Mouse (Mus musculus) forebrain, embryonic 14.5 days (tissue): ENCODE results near the gene Fam173b. TPM values are rescaled to one million over a fixed set of nuclear protein-coding genes. Genes with fewer than 3 reads are reported as not detected.

ENCODE experiments used
- ATAC-seq: fragments of 200-750 bp; cut with Nextera tagmentation; 2 replicates; pipeline ENCODE4 v1.8.0; 2017; ENCODE audit warnings: mild to moderate bottlenecking, moderate library complexity
- DNase-seq: peaks from one replicate; pipeline ENCODE4 v3.0.0-alpha.2; 2015; ENCODE audit warnings: low spot score
- H3K27ac ChIP-seq: fragments of 300-500 bp; sonication (generic); 2 replicates; pipeline ENCODE4 v1.5.1; 2014; ENCODE audit warnings: low read depth, mild to moderate bottlenecking, control low read depth, low read length, moderate library complexity
- H3K27me3 ChIP-seq: fragments of 300-500 bp; sonication (generic); replicated peaks from 2 replicates; pipeline ENCODE4 v1.6.1; 2014; ENCODE audit warnings: low read length, control low read depth, mixed read lengths; ENCODE audit not compliant: control insufficient read depth, insufficient read depth
- H3K36me3 ChIP-seq: fragments of 300-500 bp; sonication (generic); 2 replicates; pipeline ENCODE4 v1.6.1; 2014; ENCODE audit warnings: low read length, control low read depth; ENCODE audit not compliant: control insufficient read depth, insufficient read depth
- H3K4me1 ChIP-seq: fragments of 300-500 bp; sonication (generic); 2 replicates; pipeline ENCODE4 v1.6.1; 2014; ENCODE audit warnings: antibody characterized with exemption, low read length, control low read depth; ENCODE audit not compliant: control insufficient read depth, insufficient read depth
- H3K4me2 ChIP-seq: fragments of 300-500 bp; sonication (generic); 2 replicates; pipeline ENCODE4 v1.6.1; 2014; ENCODE audit warnings: mild to moderate bottlenecking, control low read depth, low read length
- H3K4me3 ChIP-seq: fragments of 300-500 bp; sonication (generic); 2 replicates; pipeline ENCODE4 v1.5.1; 2014; ENCODE audit warnings: low read depth, low read length, control low read depth
- H3K9ac ChIP-seq: fragments of 300-500 bp; sonication (generic); 2 replicates; pipeline ENCODE4 v1.6.1; 2014; ENCODE audit warnings: mild to moderate bottlenecking, low read length, control low read depth, moderate library complexity
- H3K9me3 ChIP-seq: fragments of 300-500 bp; sonication (generic); replicated peaks from 2 replicates; pipeline ENCODE4 v1.6.1; 2016; ENCODE audit warnings: low read length, control low read depth, mixed read lengths; ENCODE audit not compliant: control insufficient read depth
- WGBS: fragments of 180-500 bp; shearing (Covaris S2); extraction: QIAGEN DNeasy Blood & Tissue Kit; methylation state at CpG from one replicate; pipeline ENCODE4 v1.1.7; 2014; 5-methylcytosine and 5-hydroxymethylcytosine counted together
- polyA plus RNA-seq: library from polyadenylated mRNA; unstranded; fragments of >200 nt; fragmentation: Nextera tagmentation; extraction: Ambion mirVana; gene quantifications from 2 replicates; pipeline ENCODE4 v1.2.1, GENCODE M21; 2014

Gene Fam173b
- polyA plus RNA-seq, 1 experiment from 2014 or later, result 13.3 TPM

DNA sequence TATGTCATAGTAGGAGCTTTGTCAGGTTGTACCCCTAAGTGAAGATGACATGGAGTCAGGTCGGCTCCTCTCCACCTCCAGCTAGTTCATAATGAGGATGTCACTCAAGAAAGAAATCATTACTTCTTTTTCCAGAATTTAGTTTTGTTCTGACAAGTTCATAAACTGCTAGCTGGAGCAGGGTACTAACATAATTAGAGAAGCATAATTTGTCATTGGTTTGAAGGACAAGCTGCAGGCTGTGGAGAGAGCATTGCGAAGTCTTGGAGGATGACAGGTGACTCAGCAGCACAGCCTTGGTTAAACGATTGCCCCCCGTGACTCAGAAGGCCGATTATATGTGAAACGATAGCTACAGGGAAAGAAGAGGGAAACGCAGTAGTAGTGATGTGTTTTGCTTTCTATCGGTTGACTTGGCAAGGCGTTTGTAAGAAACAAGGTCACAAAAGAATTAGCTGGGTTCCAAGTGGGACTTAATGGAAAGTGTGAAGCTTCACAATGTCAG lies 34.5 kb downstream of the Fam173b start:
- Histone ChIP-seq H3K36me3 (no peaks in the 10 kb centered on the region), H3K4me1 (no peaks in the 10 kb centered on the region), H3K4me2 (no peak overlapping the region), H3K9me3 (peaks cover 5% of the 10 kb centered on the region; the same call in 1 of the 2 replicates), H3K9ac (no peak overlapping the region), H3K27ac (no peak overlapping the region), H3K27me3 (no peaks in the 10 kb centered on the region), H3K4me3 (no peak overlapping the region)
- WGBS, result 88% methylated on average over 9 of the region's 9 CpGs
- no peak for ATAC-seq
- DNase-seq, result no peak

DNA sequence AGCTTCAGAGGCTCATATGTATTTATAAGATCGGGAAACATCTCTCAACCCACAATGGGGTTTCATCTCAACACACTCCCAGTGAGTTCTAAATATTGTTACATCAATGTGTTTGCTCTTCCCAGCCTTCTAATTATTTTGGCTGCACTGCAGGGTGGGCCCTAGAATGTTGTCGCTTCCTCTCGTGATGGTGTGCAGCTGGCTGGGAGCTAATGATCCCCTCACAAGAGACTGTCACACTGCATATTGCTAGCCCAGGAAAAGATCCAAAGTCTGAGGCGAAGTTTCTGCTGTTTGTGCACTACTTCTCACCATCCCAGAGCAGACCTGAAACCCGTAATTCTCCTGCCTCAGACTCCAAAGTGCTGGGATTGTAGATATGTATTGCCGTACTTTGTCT lies 45.6 kb downstream of the Fam173b start:
- H3K9ac ChIP-seq, result no peak overlapping the region
- ATAC-seq, result no peak
- H3K4me2 ChIP-seq, result no peak overlapping the region
- H3K27ac ChIP-seq, result no peak overlapping the region
- H3K4me3 ChIP-seq, result no peak overlapping the region
- 85% methylated on average over 6 of the region's 6 CpGs for WGBS
- H3K9me3 ChIP-seq, result no peaks in the 10 kb centered on the region
- no peaks in the 10 kb centered on the region for H3K36me3 ChIP-seq
- H3K27me3 ChIP-seq, result no peaks in the 10 kb centered on the region
- no peaks in the 10 kb centered on the region for H3K4me1 ChIP-seq
- no peak for DNase-seq

DNA sequence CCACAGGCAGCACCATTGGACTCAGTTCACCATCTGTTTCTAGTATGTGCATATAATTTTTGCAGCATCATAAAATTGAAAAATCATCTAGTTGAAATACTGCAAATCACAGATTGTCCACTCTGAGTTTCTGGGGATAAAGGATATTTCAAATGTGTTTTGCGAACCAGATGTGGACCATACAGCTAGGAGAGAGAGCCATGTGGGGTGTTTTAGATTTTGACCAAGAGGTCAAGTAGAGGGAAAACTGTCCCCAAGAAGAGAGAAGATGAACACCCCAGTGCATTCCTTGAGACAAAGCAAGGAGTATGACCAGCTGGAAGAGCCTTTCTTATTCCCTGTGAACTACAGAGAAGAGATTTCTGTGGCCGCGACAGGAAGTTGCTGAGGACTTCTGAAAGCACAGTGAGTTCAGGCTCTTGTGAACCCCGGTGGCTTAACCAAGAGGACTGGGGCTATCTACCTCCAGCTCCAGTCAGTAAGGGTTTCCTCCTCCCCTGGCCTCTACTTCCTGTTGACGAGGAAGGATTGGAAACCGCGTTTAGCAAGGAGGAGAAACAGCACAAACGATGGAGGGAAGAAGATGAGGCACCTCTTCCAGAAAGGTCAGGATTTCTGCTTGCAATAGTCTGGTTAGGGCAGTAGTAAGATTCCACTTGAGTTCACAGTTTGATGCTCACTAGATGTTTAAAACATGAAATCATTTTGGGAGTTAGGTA lies 46.4 kb downstream of the Fam173b start:
- H3K27ac ChIP-seq, result no peak overlapping the region
- H3K4me1 ChIP-seq, result no peaks in the 10 kb centered on the region
- H3K4me3 ChIP-seq, result no peak overlapping the region
- H3K36me3 ChIP-seq, result no peaks in the 10 kb centered on the region
- 88% methylated on average over 8 of the region's 8 CpGs for WGBS
- ATAC-seq (no peak), DNase-seq (no peak)
- no peaks in the 10 kb centered on the region for H3K9me3 ChIP-seq
- H3K9ac ChIP-seq, result no peak overlapping the region
- H3K27me3 ChIP-seq, result no peaks in the 10 kb centered on the region
- H3K4me2 ChIP-seq, result no peak overlapping the region

DNA sequence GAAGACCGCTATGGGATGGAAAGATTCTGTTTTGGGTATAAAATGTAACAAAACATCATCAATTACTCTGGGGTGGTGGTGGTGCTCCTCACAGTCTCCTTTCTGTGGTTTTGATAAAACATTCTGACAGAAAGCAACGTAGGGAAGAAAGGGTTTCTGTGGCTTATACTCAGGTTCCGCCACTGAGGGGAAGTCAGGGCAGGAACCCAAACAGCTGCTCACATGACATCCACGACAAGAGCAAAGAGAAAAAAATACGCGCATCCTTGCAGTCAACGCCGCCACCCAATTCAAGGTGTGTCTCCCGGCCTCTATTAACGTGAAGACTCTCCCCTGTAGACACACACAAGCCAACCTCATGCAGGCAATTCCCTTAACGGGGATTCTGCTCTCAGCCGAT lies 48.0 kb downstream of the Fam173b start:
- DNase-seq (no peak), ATAC-seq (no peak)
- Histone ChIP-seq H3K9ac (no peak overlapping the region), H3K36me3 (no peaks in the 10 kb centered on the region), H3K9me3 (no peaks in the 10 kb centered on the region), H3K4me1 (no peaks in the 10 kb centered on the region), H3K4me3 (no peak overlapping the region), H3K27ac (no peak overlapping the region), H3K4me2 (no peak overlapping the region), H3K27me3 (no peaks in the 10 kb centered on the region)
- 96% methylated on average over 12 of the region's 12 CpGs for WGBS

DNA sequence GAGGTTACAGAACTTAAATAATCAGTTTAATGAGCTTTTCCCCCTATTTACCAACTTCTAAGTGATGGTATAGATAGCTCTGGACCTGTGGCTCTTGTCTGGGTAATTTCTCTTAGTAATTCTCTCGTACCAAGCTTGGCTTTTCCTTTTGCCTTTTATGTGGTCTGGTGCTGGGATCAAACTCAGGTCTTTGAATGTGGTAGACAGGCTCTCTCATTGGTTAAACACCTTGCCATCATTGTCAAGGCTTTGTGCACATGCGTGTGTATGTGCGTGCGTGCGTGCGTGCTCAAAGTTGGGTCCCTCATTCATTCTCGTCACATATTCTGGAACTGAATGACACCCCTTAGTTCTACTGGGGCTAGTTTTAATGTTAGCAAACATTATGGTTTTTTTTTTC lies 49.2 kb downstream of the Fam173b start:
- Histone ChIP-seq H3K27me3 (no peaks in the 10 kb centered on the region), H3K27ac (no peak overlapping the region), H3K9me3 (no peaks in the 10 kb centered on the region), H3K4me3 (no peak overlapping the region), H3K36me3 (no peaks in the 10 kb centered on the region), H3K4me1 (no peaks in the 10 kb centered on the region), H3K9ac (no peak overlapping the region), H3K4me2 (no peak overlapping the region)
- ATAC-seq (no peak), DNase-seq (no peak)
- WGBS, result 92% methylated on average over 7 of the region's 7 CpGs

DNA sequence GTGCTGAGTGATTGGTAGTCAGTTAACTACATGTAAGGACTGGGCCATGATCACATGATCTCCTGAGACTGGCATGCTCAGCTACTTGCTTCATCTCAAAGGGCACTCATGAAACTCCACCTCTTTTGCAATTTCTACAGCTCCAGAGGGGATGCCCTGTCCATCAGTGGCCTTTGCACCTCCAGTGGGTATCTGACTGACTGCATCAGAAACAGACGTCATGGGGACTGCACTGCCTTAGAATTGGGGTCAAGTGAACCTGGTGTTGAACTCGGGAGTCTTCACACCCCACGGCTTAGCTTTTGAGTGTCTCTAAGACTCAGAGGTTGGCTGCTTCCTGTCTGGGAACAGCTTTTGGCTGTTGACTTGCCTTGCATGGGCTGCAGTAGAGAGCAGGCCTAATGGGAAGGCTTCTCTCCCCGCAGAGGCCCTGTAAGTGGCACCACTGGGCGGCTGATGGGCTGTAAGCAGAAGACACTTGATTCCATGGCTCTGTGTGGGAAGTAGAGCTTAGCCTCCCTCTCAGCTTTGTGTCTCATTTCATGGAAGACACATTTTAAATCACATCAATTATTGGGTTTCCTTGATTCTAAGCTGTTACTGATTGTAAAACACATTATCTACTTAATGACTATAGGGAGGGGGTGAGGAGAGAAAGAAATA lies 58.6 kb downstream of the Fam173b start:
- ATAC-seq (no peak), DNase-seq (no peak)
- H3K27ac ChIP-seq, result no peak overlapping the region
- H3K4me2 ChIP-seq, result no peak overlapping the region
- H3K4me3 ChIP-seq, result no peak overlapping the region
- WGBS, result 84% methylated on average over 5 of the region's 5 CpGs
- no peaks in the 10 kb centered on the region for H3K9me3 ChIP-seq
- no peak overlapping the region for H3K9ac ChIP-seq
- H3K27me3 ChIP-seq, result no peaks in the 10 kb centered on the region
- H3K36me3 ChIP-seq, result no peaks in the 10 kb centered on the region
- peaks cover 3% of the 10 kb centered on the region; the same call in 1 of the 2 replicates for H3K4me1 ChIP-seq

DNA sequence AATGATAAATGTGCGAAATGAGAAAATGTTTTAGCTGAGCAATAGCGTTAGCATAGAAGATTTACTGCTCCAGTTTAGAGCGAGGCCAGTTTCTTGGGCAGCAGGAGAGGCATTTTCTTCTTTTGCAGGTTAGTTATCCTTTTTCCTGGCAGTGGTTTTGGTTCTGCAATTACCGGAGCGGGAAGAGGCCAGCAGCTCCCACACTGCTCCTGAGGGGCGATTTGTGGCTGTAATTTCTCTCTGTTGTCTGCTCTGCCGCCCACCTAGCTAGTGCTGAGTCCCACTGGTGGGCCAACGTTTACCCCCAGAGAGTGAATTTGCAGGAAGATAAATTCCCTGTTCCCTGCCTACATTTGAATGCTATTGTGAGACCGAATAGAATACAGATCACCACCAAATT lies 59.2 kb downstream of the Fam173b start:
- no peak for DNase-seq
- Histone ChIP-seq H3K9me3 (no peaks in the 10 kb centered on the region), H3K4me3 (no peak overlapping the region), H3K27ac (no peak overlapping the region), H3K27me3 (no peaks in the 10 kb centered on the region), H3K4me1 (peaks cover 3% of the 10 kb centered on the region; the same call in 1 of the 2 replicates), H3K4me2 (no peak overlapping the region), H3K36me3 (no peaks in the 10 kb centered on the region), H3K9ac (no peak overlapping the region)
- WGBS, result 79% methylated on average over 9 of the region's 9 CpGs
- ATAC-seq, result no peak

DNA sequence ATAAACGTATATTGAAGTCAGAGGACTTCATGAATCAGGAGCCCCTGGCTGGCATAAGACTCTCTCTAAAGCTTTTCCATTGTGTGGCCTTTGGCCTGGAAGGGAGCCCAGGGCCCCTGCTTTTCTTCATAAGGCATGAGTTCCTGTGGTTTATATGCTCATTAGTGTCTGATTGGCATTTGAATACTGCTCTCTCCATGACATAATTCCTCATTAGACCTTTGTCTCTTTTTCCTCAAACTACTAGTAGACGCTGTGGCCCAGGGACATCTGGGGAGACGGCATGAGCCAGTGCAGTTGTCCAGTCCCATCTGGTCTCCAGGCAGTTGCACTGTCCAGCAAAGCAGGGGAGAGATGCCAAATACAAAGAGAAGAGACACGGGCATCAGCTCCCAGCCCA lies 60.1 kb downstream of the Fam173b start:
- WGBS, result 4% methylated on average over 4 of the region's 4 CpGs
- ATAC-seq, result peak; percentile 87

DNA sequence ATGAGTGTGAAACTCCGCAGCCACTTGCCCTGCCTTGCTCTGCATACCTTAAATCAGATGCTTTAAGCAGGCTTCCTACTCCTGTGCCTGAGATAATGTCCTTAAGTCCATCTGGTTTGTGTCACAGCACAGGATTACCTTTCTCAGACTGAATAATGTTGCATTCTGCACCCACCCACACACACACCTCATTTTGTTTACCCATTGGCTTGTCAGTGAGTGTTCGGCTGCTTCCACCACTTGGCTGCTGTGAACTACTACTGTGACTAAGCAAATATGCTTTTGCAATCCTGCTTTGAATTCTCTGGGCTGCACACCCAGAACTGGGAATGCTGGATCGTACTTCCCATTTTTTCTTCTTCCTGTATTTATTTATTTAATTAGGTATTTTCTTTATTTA lies 61.4 kb downstream of the Fam173b start:
- no peak overlapping the region for H3K4me2 ChIP-seq
- no peaks in the 10 kb centered on the region for H3K9me3 ChIP-seq
- no peak for ATAC-seq
- no peak for DNase-seq
- no peak overlapping the region for H3K27ac ChIP-seq
- H3K4me1 ChIP-seq, result peaks cover 3% of the 10 kb centered on the region; the same call in 1 of the 2 replicates
- H3K9ac ChIP-seq, result no peak overlapping the region
- no peak overlapping the region for H3K4me3 ChIP-seq
- WGBS, result 81% methylated on average over 3 of the region's 3 CpGs
- H3K36me3 ChIP-seq, result no peaks in the 10 kb centered on the region
- H3K27me3 ChIP-seq, result no peaks in the 10 kb centered on the region

More for the DNA sequence above, 60.1 kb downstream of the Fam173b start:
- no peaks in the 10 kb centered on the region for H3K27me3 ChIP-seq
- H3K4me3 ChIP-seq, result no peak overlapping the region
- peak; percentile 82 for DNase-seq
- no peaks in the 10 kb centered on the region for H3K36me3 ChIP-seq
- H3K4me1 ChIP-seq, result peaks cover 3% of the 10 kb centered on the region; the same call in 1 of the 2 replicates
- no peak overlapping the region for H3K9ac ChIP-seq
- no peak overlapping the region for H3K27ac ChIP-seq
- H3K9me3 ChIP-seq, result no peaks in the 10 kb centered on the region
- no peak overlapping the region for H3K4me2 ChIP-seq
